Mouse (Mus musculus) natural killer cell, adult 2 months (primary cell): ENCODE data around the gene Mrpl46.

ENCODE experiments used
- DNase-seq, 2 experiments: peaks; one replicate each; pipeline ENCODE4 v3.0.0; 2022; ENCODE audit warnings: low spot score in 2 of 2

Gene Mrpl46

DNA sequence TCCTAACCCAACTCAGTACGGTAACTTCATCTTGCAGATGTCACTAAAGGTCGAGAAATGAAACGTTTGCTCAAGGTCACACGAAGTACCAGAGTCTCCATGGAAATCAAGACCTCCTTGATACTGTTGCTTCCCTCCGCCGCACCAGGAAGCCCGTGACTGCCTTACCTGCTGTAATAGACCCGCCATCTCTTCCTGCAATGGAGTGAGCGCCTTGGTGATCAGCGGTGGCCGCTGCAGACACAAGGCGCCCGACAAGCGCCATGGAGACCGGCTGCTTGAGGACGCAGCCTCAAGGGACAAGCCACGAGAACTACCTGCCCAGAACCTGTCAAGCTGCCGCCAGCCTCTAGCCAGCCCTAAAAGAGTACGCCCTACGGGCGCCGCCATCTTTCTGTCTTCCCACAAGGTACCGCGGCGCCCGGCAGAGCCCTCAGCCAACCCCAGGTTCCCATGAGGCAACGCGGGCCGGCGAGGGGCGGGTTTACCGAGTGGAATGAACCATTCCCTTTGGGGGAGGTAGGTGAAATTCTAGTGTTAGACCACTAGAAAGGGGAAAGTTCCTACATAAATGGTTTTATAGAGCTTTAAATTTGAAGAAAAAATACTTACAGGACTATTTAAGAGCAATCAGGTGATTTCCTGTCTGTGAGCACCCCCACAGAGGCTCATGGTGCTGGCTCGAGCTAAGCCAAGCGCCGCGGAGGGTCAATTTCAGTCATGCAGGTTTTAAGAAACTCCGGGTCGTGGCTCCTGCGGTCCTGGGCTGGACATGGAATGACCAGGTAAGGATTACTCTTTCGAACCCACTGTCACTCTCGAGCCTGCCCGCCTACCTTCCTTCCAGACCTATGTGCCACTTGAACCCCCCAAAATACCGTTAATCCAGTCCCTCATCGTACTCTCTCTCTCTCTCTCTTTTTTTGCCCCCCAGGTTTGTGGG, at the start of gene Mrpl46, which contains the start of gene Mrps11:
Gene Mrpl46, minus strand, starts transcription at position 893 of the 943 bp plus-strand sequence.
Gene Mrps11, plus strand, starts transcription at position 481 of the 943 bp plus-strand sequence.
- peak; percentile 76 to 85 for DNase-seq

DNA sequence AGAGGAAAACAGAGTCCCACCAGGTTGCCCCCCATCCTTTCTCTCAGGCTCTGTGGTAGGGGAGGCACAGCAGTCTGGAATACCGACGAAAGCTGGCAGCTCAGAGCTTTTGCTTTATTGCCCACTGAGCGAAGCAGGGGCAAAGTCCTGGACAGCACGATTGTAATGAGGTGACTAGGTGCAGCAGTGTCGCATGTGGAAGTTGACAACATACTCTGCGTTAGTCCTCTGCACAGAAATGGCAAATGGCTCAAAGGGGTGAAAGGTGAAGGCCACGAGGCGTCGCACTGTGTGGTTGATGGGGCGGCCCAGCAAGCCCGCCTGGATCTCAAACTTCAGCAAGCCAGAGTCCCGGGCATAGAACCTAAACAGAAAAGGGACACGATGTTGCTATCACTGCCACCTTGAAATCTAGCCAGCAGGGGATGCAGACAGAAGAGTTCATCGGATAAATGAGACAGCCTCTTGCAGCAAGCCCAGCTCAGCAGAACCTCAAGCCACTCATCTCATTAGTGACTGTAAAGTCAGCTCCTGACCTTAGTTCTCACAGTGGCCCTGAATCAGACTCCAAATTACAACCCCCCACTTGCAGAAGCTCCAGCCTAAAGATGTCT, 44.5 kb upstream of the Mrpl46 start:
- DNase-seq: no peak

DNA sequence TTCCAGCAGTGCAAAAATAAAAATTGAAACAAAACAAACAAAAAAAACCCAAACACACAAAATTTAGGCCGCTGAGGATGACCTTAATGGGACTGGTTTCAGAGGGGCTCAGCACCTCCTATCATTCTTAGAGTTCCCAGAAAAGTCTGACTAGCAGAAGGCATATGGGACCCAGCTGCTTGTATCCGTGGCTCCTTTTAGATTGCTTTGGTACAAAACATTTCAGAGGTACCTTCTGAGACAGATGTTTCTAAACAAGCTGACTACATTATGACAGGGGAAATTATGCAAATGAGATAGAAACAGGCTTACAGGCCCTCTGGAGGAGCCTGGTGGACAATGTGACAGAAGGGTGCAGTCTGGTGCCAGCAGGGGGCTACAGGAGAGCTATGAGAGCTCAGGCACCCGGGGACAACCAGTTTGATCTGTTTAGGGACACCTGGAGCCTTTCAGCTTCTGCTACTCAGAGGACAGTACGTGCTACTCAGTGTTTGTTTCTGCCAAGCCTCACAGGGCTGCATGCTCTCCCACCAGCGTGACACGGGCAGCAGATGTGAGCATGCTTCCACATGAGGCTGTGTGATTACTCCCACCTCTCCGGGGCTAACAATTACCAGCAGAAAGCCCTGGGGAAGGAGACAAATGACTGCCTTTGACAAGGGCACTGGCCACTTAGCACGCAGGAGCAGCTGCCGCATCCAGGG, 43.5 kb upstream of the Mrpl46 start:
- no peak for DNase-seq

DNA sequence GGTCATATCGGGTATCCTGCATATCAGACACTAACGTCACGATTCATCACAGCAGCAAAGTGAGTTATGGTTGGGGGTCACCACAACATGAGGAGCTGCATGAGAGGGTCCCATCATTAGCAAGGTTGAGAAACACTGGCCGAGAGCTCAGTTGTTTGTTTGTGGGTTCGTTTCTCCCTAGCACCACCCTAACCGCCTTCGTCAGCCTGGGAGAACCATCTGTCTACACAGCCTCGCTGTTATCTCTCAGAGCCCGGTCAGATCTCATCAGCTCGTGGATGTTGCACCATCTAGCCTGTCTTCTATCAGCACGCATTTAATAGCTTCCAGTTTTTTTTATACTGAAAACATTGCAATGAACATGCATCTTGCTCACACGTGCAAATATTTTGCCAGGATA, 35.0 kb upstream of the Mrpl46 start:
- DNase-seq: no peak

DNA sequence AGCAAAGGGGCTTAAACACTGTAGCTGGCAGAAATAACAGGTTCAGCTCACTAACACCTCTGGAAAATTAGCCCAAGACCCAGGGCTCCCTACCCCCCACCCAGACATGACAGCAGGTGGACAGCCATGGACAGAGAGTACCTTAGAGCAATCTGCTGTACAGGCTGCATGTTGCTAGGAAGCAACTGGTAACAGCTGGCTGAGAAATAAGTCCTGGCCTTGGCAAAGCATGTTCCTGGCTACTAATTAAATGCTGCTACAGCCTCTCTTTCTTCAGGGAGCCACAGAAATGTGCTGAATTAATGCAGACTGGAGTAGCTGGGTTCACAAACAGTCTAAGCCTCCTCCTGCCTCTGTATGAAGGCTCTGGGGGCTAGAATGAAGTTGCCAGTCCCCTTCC, 31.4 kb upstream of the Mrpl46 start:
- no peak for DNase-seq

DNA sequence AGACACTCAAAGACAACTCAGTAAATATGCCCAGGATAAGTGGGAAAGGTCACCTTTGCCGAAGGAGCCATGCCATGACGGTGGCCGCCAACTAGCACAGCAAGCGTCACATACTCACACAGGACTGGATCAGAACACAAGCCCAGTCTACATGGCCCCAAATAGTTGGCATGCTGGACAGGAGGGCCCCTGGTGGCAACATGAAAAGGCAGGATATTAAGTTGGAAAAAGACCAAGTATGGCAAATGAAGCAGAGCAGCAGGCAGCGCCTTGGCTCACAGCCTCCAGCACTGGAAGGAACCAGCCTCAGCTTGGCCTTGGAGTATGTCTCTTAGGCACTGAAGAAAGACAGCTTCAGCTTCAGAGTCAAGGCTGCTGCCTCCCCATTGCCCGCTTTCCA, 30.5 kb upstream of the Mrpl46 start:
- no peak for DNase-seq

DNA sequence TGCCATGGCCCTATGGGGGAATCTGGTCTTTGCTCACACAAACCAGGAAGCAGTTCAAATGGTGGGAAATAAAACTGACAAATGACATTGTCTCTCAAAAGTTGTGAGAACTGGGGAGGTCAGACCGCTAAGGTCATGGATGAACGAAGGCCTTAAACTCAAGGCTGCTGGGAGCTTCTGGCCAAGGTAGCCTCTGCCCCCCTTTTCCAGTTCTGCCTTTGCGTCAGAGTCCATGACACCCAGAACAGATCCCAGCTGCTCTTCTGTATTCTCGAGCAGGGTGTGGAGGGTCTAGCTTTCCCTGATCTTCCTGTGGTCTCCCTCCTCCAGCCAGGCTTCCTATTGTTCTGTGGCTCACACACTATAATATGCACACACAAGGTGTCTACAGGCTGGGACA, 23.9 kb upstream of the Mrpl46 start:
- no peak for DNase-seq

DNA sequence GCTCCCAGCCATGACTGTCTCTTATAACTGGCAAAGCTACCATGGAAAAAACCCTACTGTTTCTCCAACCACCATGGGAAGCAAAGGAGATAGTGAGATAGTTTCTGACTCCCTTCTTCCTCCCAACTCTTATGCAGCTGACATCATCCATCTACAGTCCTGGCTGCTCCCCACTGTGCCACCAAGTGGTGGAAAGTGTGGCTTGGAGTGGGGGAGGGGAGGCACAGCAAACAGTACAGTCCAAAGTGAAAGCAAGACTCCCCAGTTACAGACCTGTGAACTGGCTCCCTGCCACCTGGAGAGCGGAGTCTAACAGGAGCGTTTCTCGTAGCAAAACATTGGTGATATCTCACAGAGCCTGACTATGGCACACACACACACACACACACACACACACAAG, 20.5 kb upstream of the Mrpl46 start:
- DNase-seq: no peak

DNA sequence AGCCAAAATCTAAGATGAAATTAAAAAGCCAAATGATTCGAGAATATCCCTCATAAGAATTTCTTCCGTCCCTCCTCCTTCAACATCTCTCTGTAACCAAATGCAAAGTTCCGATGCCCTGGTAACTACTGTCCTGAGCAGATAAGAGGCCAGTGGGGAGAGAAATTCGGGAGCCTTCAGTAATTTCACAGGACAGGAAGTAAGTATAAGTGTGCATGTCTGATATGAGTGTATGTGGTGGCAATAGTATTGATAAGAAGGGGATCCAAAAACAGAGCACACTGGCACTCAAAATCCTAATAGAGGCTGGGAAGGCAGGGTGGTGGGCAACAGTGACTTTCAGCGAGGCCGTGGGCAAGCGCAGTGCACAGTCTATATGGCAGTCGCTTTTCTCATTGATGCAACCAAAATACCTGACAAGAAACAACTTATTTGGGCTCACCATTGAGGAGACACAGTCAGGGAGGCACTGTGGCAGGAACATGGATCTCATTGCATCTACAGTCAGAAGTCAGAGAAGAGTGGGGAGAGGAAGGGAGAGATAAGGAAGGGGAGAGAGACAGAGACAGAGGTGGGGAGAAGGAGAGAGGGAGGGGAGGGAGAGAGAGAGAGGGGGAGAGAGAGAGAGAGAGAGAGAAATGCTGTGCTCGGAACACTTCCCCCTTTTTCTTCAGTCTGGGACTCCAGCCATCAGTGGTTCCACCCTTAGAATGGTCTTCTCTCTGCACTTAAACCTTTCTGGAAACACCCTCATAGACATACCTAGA, 16.6 kb upstream of the Mrpl46 start:
- DNase-seq: no peak

DNA sequence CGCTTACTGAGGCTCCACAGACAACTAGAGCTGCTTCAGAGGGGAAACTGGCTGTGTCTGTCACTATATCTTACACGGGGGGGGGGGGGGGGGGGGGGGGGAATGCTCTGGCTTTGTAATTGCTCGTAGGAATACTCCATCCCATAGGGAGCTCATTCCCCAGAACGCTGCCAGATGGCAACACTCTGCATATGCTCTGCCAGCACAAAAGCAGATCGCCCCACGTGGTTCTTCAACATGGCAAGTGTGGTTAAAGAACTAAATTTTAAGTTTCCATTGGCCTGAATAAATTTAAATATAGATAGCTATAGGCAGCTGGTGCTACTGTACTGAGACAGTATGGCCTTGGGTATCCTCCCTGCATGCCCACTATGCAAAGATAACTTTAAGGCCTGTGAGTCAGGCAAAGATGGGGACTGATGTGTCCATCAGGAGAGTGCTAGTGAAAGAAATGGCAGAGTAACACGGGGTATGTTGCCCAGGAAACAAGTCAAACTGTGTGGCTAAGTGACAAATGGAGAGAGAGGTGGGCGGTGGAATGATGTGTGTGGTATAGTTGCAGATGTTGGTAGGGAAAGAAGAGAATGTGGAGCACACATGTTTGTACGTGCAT, 14.6 kb upstream of the Mrpl46 start:
- no peak for DNase-seq

DNA sequence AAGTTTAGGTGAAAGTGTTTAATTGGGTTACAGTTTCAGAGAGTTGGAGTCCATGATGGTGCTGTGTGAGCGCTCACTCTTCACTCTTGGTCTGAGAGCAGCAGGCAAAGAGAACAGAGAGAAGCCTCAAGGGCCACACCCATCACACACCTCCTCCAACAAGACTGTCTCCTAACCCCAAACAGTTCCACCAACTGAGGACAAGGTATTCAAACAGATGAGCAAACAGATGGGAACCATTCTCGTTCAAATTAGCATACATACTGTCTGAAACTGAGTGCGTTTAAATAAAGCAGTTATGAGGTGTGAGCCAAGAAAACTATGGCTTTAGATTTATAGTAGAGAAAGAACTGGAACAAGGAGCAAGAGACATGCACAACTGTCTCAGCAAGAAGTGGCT, 13.3 kb upstream of the Mrpl46 start:
- DNase-seq: no peak

DNA sequence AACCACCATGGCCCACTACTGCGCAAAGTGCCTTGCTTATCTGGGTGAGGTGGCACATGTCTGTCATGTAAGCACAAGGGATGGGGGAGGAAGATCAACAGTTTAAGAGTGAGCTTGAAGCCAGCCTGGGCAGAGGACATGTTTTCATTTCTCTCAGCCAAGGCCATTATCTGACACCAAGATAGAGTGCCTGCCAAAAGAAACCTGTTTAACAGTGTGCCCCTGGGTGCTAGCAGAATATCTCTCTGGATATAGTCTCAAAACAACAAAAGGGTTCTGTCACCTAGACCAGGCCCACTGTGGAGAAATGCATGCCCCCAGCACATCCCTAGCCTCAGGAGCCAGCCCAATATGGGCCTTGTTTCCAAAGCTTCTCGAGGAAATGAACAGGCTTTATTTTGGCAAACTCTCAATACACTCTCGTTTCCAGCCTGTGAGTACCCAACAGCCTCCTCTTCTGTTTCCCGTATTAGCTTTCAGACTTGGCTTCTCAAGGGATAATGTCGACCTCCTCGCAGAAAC, 11.3 kb upstream of the Mrpl46 start:
- DNase-seq: no peak

DNA sequence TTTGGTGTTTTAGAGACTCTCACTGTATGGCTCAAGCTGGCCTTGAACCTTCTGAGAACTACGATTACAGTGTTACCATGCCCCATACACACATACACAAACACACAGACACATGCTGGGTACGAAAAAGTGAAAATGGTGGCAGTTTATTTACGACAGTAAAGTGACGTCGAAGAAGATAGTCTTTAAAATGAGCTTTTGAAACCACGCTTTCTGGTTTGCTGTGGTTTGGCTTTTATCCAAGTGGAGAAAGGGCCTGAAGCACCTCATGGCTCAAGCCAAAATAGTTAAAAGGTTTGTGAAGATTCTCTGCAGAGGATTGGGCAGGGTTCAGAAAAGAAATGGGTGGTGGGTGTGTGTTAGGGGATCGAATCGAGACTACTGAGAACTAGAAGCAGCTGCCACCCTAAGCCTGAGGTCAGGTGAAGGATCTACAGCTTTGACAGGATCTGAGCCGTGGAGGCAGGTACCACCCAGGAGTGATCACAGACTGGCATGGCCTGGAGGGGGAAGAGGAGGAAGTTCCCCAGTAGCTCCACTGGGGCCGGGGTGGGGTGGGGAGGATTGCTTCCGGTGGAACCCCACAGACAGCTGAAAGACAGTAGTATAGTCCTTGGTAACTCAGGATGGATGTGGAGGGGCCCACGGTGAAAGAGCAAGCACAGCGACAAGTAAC, 10.7 kb upstream of the Mrpl46 start:
- DNase-seq: no peak

DNA sequence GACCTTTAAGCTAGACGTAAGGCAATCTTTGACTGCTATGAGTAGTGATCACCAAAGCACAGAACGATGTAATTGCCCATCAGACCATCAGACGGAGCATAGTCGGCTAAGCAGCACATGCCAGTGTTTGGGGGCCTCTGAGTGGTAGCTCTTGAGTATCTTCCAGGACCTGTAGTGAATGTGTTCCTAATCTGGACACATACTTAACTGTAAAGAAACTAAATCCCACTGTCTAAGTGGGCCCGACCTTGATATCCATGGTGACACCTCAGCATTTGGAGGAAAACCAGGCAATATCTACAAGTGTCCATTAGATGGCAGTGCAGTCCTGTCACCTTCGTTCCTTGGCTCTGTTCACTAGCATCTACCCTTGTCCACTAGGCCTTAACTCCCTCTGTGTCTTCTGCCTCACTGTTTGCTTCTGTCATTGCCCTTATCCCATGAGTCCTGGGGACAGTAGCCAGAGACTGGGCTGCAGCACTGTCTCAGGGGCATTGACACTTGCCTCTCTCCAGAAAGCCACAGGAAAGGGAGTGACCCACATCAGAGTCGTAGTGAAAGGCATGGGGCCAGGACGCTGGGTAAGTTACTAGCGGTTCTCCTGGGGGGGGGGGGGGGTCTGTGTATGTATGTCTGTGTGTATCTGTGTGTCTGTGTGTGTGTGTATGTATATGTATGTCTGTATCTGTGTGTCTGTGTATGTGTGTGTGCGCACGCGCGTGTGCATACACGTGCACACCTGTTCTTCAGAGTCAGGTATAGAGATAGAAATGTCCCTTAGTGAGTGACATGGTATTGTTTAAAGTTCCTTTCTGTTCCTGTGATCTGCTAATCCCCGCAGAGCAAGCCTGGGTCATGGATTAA, 8.3 kb upstream of the Mrpl46 start:
- DNase-seq: peak; percentile 21 to 51

DNA sequence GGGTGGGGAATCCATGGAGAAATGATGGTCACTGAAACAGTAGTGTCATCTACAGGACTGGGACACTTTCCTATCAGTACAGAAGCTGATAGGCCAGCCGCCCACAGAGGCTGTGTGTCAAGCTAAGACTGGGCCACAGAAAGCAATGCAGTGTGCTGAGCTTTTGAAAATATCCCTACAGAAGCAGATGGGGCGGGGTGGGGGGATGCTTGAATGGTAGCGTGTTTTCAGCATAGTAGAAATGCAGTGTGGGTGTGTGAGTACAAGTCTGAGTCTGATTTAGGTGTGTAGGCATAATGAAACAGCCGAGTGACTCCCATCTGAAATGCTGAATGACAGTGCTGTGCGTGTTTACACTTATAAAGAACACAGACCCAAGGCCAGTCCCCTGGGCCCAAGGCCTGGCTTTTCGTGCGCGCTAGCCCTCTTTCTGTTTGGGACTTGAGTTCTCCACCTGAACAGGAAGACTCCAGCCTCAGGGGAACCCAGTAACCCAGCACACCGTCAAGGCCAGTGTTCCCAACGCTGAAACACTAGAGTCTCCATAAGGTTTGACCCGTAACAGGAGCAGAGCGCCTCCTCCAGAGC, 4.6 kb upstream of the Mrpl46 start:
- DNase-seq: no peak

DNA sequence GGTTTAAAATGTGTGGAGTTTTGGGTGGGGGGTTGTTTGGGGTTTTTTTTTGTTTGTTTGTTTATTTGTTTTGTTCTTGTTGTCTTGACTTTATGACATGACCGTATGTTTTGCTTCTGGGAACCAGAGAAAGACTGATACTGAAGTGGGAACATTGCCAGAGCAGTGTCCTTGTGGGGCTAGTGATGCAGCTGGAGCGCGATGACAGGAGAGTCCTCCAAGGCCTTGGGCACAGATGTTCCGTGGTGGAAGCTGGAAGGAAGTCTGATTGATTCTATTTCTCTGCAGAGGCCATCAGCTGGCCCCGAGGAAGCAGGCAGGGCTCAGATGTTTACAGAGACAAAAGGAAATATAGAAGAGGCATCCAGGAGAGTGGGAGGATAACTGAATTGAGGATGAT, 2.6 kb upstream of the Mrpl46 start:
- no peak for DNase-seq

DNA sequence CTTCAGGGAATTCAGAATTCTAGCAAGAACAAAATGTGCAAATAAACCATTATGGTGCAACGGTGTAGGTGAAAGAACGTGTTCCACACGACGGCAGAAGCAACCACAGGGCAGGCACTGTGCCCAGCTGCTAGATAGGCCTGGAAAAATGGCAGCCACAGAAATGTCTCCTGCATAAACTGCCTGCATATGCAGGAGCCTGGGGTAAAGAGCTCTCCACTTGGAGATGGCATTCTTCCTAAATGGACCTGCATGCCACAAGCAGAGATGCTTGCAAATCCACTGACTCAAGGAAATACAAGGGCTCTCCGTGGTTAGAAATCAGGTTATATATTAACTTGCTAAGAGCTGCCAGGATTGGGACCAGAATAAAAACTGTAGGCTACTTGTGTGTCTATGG, 4.6 kb downstream of the Mrpl46 start:
- no peak for DNase-seq

DNA sequence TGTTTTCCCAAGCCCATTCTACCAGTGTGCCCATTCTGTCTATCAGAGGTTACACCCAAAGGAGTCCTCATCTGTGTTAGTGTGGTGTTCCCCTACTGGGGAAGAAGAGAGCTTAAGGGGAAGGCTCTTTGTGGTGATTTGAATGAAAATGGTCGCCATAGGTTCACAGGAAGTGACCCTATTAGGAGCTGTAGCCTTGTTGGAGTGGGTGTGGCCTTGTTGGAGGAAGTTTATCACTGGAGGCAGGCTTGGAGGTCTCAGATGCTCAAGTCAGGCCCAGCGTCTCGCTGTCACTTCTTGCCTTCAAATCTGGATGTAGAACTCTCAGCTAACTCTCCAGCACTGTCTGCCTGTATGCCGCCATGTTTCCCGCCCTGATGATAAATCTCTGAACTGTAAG, 12.4 kb downstream of the Mrpl46 start:
- DNase-seq: no peak

DNA sequence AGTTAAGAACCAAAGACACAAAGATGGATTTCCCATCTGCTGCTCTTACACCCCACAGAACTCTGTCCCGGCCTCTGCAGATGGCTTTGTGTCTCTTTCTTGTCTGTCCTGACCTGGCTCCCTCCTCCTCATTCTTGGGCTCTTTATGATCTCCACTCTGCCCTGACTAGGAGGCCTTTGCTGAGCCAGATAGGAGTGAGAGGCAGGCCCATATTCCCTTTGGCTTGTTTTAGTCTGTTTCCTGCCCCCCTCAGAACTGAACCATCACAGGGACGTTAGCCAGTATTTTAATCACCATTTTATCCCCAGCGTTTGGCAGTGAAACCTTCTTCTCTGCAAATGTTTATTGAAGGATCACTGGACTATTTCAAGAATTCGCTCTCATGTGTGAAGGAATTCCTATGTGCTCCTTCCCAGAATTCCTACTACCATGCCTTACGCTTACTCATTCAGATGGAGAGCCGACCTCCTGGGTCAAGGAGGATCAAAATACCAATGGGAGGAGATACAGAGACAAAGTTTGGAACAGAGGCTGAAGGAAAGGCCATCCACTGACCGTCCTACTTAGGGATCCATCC, 14.2 kb downstream of the Mrpl46 start:
- no peak for DNase-seq
